Mouse (Mus musculus): Measurements from ENCODE around the gene Rab31.

GRCm38 (mm10) chr17:65607574-65608311, 164.8 kb downstream of the Rab31 start:
- no peak for TF ChIP-seq POLR2A (IDR thresholded peaks at IDR 0.05; ENCODE audit: low read depth, low read length)
- TF ChIP-seq ZKSCAN1 (IDR thresholded peaks at IDR 0.05; ENCODE audit: borderline replicate concordance, low read depth, low read length) = no peak
- TF ChIP-seq ZC3H11A (IDR thresholded peaks at IDR 0.05; ENCODE audit: low read depth, low read length) = no peak
- no peak for TF ChIP-seq CTCF (conservative IDR thresholded peaks at IDR 0.05 in 1 of 2, IDR thresholded peaks at IDR 0.05 in 1 of 2; ENCODE audit: low read depth in 2 of 2, low read length in 2 of 2)
- TF ChIP-seq ETS1 (conservative IDR thresholded peaks at IDR 0.05; ENCODE audit: low read depth, low read length) = no peak
- no peak for TF ChIP-seq MAZ (IDR thresholded peaks at IDR 0.05; ENCODE audit: low read depth, low read length)
- TF ChIP-seq MAFK (IDR thresholded peaks at IDR 0.05; ENCODE audit: insufficient replicate concordance, low read length) = no peak
- no peak for TF ChIP-seq KAT2A (IDR thresholded peaks at IDR 0.05; ENCODE audit: insufficient replicate concordance, low read length)
- no peak for TF ChIP-seq ZNF384 (IDR thresholded peaks at IDR 0.05; ENCODE audit: low read depth, low read length)

Data from CH12.LX (cell line).